Mouse (Mus musculus) ovary, adult 2 months (tissue): ENCODE results near the gene Hist1h2ak. TPM values are rescaled to one million over a fixed set of nuclear protein-coding genes. Genes with fewer than 3 reads are reported as not detected.

Experiments
- polyA plus RNA-seq: library from polyadenylated mRNA; depleted of rRNA; stranded (reverse); fragments of >200 nt; gene quantifications from 2 replicates; pipeline ENCODE4 v1.2.3, GENCODE M21; 2012; rRNA removed

Hist1h2ak gene
- polyA plus RNA-seq = 46.6 and 59.1 TPM in 2 replicates

DNA sequence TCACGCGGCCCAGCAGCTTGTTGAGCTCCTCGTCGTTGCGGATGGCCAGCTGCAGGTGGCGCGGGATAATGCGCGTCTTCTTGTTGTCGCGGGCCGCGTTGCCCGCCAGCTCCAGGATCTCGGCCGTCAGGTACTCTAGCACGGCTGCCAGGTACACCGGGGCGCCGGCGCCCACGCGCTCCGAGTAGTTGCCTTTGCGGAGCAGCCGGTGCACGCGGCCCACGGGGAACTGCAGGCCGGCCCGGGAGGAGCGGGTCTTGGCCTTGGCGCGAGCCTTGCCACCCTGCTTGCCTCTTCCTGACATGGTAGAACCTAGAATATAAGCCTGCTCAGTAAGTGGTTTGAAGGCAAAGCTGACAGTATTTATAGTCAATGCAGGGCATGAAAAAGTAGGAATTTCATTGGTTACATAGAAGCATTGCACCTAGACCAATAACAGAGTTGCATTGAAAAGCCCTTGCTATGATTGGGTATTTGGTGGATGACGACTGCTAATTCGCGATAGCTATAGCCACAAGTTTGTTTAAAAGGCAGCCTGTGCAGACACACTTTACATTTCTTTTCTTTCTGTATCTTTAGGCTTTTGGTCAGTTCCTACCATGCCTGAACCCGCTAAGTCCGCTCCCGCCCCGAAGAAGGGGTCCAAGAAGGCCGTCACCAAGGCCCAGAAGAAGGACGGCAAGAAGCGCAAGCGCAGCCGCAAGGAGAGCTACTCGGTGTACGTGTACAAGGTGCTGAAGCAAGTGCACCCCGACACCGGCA is at the start of gene Hist1h2ak, which contains the start of gene Hist1h2bn:
TSS of gene Hist1h2ak (minus strand) at position 304 of the 762 bp plus-strand sequence.
TSS of gene Hist1h2bn (plus strand) at position 600 of the 762 bp plus-strand sequence.

DNA sequence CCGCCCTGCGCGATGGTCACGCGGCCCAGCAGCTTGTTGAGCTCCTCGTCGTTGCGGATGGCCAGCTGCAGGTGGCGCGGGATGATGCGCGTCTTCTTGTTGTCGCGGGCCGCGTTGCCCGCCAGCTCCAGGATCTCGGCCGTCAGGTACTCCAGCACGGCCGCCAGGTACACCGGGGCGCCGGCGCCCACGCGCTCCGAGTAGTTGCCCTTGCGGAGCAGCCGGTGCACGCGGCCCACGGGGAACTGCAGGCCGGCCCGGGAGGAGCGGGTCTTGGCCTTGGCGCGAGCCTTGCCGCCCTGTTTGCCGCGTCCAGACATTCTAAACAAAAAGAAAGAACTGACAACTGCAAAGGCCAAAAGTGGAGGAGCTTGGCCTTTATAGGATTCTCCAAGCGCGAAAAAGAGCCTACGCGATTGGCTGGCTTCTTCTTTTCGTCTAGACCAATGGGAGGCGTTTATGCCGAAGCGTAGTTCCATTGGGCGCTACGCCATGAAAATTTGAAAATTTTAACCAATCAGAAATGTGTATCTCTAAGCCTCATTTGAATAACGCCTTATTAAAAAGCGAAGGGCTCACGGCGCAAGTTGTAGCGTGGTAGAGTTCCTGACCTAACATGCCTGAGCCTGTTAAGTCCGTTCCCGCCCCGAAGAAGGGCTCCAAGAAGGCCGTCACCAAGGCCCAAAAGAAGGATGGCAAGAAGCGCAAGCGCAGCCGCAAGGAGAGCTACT is 33.4 kb upstream of the Hist1h2ak start, which contains the start of the genes Hist1h2an and Hist1h2bp:
TSS of gene Hist1h2an (minus strand) at position 320 of the 731 bp plus-strand sequence.
TSS of gene Hist1h2bp (plus strand) at position 563 of the 731 bp plus-strand sequence.

DNA sequence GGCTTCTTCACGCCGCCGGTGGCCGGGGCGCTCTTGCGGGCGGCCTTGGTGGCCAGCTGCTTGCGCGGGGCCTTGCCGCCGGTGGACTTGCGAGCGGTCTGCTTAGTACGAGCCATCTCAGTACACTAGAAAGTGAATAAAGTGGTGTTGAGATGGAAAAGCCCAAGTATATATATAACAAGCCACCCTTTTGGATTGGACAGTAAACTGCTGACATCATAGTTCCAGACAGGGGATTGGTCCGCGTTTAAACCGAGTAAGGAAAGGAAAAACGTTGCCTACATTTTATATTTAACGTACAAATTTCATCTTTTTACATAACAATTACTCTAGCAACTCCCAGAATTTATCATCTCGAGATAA is 29.6 kb upstream of the Hist1h2ak start, which contains the start of gene Hist1h3i:
TSS of gene Hist1h3i (minus strand) at position 116 of the 363 bp plus-strand sequence.

DNA sequence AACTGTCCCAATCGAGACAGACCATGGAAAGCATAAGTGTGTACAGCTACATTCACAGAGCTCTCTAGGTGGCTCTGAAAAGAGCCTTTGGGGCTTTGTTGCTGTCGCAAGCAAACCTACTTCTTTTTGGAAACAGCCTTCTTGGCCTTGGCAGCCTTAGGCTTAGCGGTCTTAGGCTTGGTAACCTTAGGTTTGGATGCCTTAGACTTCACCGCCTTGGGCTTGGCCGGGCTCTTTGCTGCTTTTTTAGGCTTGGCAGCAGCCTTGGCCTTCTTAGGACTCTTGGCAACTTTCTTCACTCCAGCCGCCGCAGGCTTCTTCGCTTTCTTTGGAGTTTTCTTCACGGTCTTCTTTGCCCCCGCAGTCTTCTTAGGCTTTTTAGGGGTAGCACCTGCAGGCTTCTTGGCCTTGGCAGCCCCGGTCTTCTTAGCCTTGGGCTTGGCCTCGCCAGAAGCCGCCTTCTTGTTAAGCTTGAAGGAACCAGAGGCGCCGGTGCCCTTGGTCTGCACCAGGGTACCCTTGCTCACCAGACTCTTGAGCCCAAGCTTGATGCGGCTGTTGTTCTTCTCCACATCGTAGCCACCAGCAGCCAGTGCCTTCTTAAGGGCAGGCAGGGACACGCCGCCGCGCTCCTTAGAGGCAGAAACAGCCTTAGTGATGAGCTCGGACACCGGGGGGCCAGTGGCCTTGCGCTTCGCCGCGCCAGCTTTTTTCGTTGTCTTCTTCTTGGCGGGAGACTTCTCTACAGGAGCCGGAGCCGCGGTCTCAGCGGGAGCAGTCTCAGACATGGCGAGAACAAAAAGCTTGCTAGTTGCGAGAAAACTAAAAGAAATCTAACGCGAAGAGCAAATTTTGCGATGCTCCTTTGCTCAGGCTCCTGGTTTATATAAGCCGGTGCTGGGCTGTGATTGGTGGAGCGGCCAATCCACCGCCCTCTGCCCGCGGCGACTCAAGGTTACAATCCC is 26.4 kb upstream of the Hist1h2ak start, which contains the start of gene Hist1h1b:
TSS of gene Hist1h1b (minus strand) at position 859 of the 965 bp plus-strand sequence.

DNA sequence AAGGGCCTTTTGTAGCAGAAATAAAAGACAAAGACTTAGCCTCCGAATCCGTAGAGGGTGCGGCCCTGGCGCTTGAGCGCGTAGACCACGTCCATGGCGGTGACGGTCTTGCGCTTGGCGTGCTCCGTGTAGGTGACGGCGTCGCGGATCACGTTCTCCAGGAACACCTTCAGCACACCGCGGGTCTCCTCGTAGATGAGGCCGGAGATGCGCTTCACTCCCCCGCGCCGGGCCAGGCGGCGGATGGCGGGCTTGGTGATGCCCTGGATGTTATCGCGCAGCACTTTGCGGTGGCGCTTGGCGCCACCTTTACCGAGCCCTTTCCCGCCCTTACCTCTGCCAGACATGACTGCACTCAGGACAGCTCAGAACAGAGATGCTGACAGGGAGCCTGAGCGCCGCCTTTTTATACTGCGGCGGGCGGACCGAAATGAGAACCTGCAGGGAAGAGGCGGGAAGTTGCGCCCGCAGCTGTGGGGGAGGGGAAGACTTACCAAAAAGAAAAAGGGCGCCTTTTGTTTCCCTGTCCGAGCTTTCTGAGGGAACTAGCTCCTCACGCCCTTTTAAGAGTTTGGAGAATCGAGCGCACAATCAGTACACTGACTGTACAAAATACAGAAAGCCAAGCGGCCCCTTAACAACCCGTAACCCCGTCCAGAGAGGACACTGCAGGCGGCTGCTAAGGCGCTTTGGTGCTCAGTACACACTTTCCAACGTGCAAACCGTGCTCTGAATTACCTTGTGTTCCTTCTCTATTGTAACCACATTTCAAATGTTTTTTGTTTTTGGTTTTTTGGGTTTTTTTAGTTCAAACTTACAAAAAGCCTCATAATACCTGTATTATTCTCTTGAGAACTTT is 3.2 kb downstream of the Hist1h2ak start, which contains the start of gene Hist1h4k:
TSS of gene Hist1h4k (minus strand) at position 347 of the 859 bp plus-strand sequence.

DNA sequence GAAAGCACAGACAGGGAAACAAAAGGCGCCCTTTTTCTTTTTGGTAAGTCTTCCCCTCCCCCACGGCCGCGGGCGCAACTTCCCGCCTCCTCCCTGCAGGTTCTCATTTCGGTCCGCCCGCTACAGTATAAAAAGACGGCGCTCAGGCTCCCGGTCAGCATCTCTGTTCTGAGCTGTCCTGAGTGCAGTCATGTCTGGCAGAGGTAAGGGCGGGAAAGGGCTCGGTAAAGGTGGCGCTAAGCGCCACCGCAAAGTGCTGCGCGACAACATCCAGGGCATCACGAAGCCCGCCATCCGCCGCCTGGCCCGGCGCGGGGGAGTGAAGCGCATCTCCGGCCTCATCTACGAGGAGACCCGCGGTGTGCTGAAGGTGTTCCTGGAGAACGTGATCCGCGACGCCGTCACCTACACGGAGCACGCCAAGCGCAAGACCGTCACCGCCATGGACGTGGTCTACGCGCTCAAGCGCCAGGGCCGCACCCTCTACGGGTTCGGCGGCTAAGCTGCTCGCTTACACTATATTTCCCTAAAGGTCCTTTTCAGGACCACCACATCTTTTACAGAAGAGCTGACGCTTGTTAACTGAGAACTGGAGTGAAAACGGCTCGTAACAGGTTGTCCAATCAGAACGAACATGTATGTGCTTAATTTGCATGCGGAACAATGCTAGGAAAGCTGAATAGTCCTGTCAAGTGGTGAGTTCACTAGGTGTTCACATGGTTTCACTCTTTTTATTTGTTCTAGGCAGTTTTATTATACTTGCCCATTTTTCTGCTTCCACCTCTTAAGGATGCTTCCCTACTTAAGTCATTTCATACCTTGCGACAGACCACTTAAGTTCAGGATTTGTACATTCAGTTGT is 18.5 kb downstream of the Hist1h2ak start, which contains the start of gene Hist1h4j:
TSS of gene Hist1h4j (plus strand) at position 159 of the 862 bp plus-strand sequence.

DNA sequence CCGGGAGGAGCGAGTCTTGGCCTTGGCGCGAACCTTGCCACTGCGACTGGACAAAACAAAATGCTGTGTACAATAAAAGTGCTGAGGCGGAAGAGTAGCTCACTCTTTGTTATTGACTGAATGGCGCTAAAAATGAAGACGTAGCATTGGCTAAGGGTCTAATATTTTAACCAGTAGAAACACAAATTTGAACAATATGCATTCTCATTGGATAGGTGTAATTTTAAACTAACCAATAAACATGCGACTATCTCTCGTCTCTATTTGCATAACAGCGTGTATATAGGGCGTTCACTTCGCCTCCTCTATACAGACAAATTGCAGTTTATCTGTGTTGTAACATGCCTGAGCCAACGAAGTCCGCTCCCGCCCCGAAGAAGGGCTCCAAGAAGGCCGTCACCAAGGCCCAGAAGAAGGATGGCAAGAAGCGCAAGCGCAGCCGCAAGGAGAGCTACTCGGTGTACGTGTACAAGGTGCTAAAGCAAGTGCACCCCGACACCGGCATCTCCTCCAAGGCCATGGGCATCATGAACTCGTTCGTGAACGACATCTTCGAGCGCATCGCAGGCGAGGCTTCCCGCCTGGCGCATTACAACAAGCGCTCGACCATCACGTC is 31.8 kb downstream of the Hist1h2ak start, which contains the start of gene Hist1h2bm:
TSS of gene Hist1h2bm (plus strand) at position 288 of the 616 bp plus-strand sequence.

DNA sequence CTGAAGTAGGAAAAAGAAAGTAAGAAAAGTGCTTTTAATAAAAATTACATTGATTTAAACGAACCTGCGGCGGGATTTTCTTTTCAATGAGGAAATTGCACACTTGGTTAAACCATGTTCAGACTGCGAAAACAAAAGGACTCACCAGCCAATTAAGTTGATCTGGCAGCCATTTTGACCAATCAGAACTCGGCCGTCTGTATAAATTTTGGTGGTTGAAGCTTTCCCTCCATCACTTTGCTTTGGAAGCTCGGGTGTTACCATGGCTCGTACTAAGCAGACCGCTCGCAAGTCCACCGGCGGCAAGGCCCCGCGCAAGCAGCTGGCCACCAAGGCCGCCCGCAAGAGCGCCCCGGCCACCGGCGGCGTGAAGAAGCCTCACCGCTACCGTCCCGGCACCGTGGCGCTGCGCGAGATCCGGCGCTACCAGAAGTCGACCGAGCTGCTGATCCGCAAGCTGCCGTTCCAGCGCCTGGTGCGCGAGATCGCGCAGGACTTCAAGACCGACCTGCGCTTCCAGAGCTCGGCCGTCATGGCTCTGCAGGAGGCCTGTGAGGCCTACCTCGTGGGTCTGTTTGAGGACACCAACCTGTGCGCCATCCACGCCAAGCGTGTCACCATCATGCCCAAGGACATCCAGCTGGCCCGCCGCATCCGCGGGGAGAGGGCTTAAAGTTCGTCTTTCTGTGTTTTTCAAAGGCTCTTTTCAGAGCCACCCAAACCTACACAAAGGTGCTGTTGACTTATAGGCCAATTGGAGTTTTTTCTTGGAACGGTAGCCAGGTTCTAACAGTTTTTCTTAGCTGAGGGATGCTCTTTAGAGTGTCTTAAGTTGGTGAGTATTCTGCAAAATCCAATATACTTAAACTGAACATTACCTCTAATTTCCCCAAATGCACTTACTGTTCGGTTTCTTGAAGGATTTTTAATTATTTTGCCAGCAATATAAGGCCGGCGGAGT is 36.0 kb downstream of the Hist1h2ak start, which contains the start of gene Hist1h3h:
TSS of gene Hist1h3h (plus strand) at position 263 of the 961 bp plus-strand sequence.

DNA sequence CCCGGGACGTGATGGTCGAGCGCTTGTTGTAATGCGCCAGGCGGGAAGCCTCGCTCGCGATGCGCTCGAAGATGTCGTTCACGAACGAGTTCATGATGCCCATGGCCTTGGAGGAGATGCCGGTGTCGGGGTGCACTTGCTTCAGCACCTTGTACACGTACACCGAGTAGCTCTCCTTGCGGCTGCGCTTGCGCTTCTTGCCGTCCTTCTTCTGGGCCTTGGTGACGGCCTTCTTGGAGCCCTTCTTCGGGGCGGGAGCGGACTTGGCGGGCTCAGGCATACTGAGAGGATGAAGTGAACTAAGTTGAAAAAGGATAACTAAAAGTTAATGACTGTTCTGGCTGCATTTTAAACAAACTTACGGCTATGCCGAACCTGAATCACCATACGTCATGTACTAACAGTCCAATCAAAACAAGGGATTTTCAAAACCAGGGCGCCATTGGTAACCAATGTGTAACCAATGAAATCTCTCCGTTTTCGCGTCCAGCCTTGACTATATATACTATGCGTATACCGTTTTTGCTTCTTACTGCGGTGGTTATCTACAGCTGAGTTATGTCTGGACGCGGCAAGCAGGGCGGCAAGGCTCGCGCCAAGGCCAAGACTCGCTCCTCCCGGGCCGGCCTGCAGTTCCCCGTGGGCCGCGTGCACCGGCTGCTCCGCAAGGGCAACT is 37.6 kb downstream of the Hist1h2ak start, which contains the start of the genes Hist1h2bl and Hist1h2ai:
TSS of gene Hist1h2bl (minus strand) at position 280 of the 676 bp plus-strand sequence.
TSS of gene Hist1h2ai (plus strand) at position 559 of the 676 bp plus-strand sequence.

Other genes with a start within 250 kb of the Hist1h2ak start
- 3.6 and 3.9 TPM in 2 replicates for gene Zkscan8, start 222.7 kb downstream of the Hist1h2ak start, polyA plus RNA-seq
- not detected in 2 replicates for gene Olfr1366, start 211.0 kb downstream of the Hist1h2ak start, polyA plus RNA-seq
- gene Olfr1535, start 193.9 kb downstream of the Hist1h2ak start, polyA plus RNA-seq = not detected in 2 replicates
- not detected in 2 replicates for gene Olfr1364, start 172.1 kb downstream of the Hist1h2ak start, polyA plus RNA-seq
- gene Olfr1362, start 139.8 kb downstream of the Hist1h2ak start, polyA plus RNA-seq = not detected in 2 replicates
- gene Olfr11, start 111.3 kb downstream of the Hist1h2ak start, polyA plus RNA-seq = not detected in 2 replicates
- gene Olfr1361, start 90.4 kb downstream of the Hist1h2ak start, polyA plus RNA-seq = not detected in 2 replicates
- gene Olfr1360, start 76.4 kb downstream of the Hist1h2ak start, polyA plus RNA-seq = not detected in 2 replicates
- not detected in 2 replicates for gene Olfr1359, start 55.7 kb downstream of the Hist1h2ak start, polyA plus RNA-seq
- 7.5 and 13.6 TPM in 2 replicates for gene Hist1h2bl, start 37.7 kb downstream of the Hist1h2ak start, polyA plus RNA-seq
- gene Hist1h2ai, start 37.4 kb downstream of the Hist1h2ak start, polyA plus RNA-seq = 82.9 and 155 TPM in 2 replicates
- gene Hist1h3h, start 36.2 kb downstream of the Hist1h2ak start, polyA plus RNA-seq = 77.1 and 77.2 TPM in 2 replicates
- gene Hist1h2bm, start 31.8 kb downstream of the Hist1h2ak start, polyA plus RNA-seq = 8.9 and 11.6 TPM in 2 replicates
- gene Hist1h4j, start 18.8 kb downstream of the Hist1h2ak start, polyA plus RNA-seq = 7.1 and 10.2 TPM in 2 replicates
- 40.6 and 44.5 TPM in 2 replicates for gene Hist1h4k, start 3.3 kb downstream of the Hist1h2ak start, polyA plus RNA-seq
- 20.8 and 32.3 TPM in 2 replicates for gene Hist1h2bn, start 296 bp upstream of the Hist1h2ak start, polyA plus RNA-seq
- gene Hist1h1b, start 26.8 kb upstream of the Hist1h2ak start, polyA plus RNA-seq = 2.2 and 3.3 TPM in 2 replicates
- 60.0 and 85.2 TPM in 2 replicates for gene Hist1h3i, start 29.5 kb upstream of the Hist1h2ak start, polyA plus RNA-seq
- 25.0 and 44.3 TPM in 2 replicates for gene Hist1h2an, start 33.4 kb upstream of the Hist1h2ak start, polyA plus RNA-seq
- 7.3 and 7.7 TPM in 2 replicates for gene Hist1h2bp, start 33.6 kb upstream of the Hist1h2ak start, polyA plus RNA-seq
- 28.9 and 46.9 TPM in 2 replicates for gene Hist1h2bq, start 56.4 kb upstream of the Hist1h2ak start, polyA plus RNA-seq
- gene Hist1h2ao, start 56.6 kb upstream of the Hist1h2ak start, polyA plus RNA-seq = not detected in 2 replicates
- not detected in 2 replicates for gene Hist1h4m, start 57.9 kb upstream of the Hist1h2ak start, polyA plus RNA-seq
- gene Hist1h4n, start 78.4 kb upstream of the Hist1h2ak start, polyA plus RNA-seq = 30.0 and 31.2 TPM in 2 replicates
- 1,050 and 1,797 TPM in 2 replicates for gene Hist1h2ap, start 79.7 kb upstream of the Hist1h2ak start, polyA plus RNA-seq
- gene Hist1h2br, start 79.9 kb upstream of the Hist1h2ak start, polyA plus RNA-seq = 23.0 and 38.8 TPM in 2 replicates
- 3.0 and 4.7 TPM in 2 replicates for gene Zfp184, start 191.3 kb upstream of the Hist1h2ak start, polyA plus RNA-seq
- gene Pom121l2, start 227.4 kb upstream of the Hist1h2ak start, polyA plus RNA-seq = not detected in 2 replicates